Comparison of ENCODE assay signal across 19 mouse cellular contexts in genomic region chr5:53146049-53146683, GRCm38 (mm10).
DNase-seq lines count a peak whose midpoint lies in the region; ATAC-seq and TF ChIP-seq lines count a peak whose summit lies in the region.
"Had no signal": no experiment of that assay in that cellular context is flagged by ENCODE, and none has a peak within 500 bp of the region (broad histone marks: within the 10 kb centered on the region; RNA-seq: fewer than 3 reads in every experiment).

No protein-coding gene starts in this region.

- ATAC-seq in forebrain, embryonic 11.5 days (replicated peaks; ENCODE audit: low FRiP score) = peak; percentile 65; the same call in 1 of the 2 replicates
- no peak for ATAC-seq in forebrain, postnatal 0 days
- peak; percentile 70 for ATAC-seq in midbrain, embryonic 12.5 days (ENCODE audit: low FRiP score, low read depth)
- ATAC-seq: activated CD4-positive, CD25-positive, alpha-beta regulatory T cell, adult 4 months; intestine, embryonic 15.5 days; Patski had no signal

- no peak overlapping the region for H3K27ac ChIP-seq in forebrain, embryonic 11.5 days (ENCODE audit: low read depth, low read length)
- H3K27ac ChIP-seq in forebrain, postnatal 0 days (ENCODE audit: low read depth, low read length) = no peak overlapping the region
- H3K27ac ChIP-seq in left cerebral cortex, adult 2 months = peak overlapping the region; percentile 28; the same call in 1 of the 2 replicates
- H3K27ac ChIP-seq in midbrain, embryonic 12.5 days (replicated peaks) = peak overlapping the region; percentile 26; the same call in 1 of the 2 replicates
- H3K27ac ChIP-seq in layer of hippocampus, adult 2 months = no peak overlapping the region
- H3K27ac ChIP-seq: embryonic facial prominence, embryonic 12.5 days; heart, embryonic 13.5 days; intestine, embryonic 15.5 days; kidney, postnatal 0 days; limb, embryonic 13.5 days; liver, embryonic 14.5 days; neural tube, embryonic 15.5 days had no signal

- no peak for TF ChIP-seq CTCF in forebrain, postnatal 0 days (IDR thresholded peaks at IDR 0.05; ENCODE audit: low read depth)
- TF ChIP-seq CTCF in left cerebral cortex, adult 2 months (IDR thresholded peaks at IDR 0.05) = no peak
- TF ChIP-seq CTCF in layer of hippocampus, adult 2 months (conservative IDR thresholded peaks at IDR 0.05) = no peak

- H3K4me3 ChIP-seq in forebrain, embryonic 11.5 days (ENCODE audit: low read depth, low read length) = no peak overlapping the region
- no peak overlapping the region for H3K4me3 ChIP-seq in forebrain, postnatal 0 days (ENCODE audit: low read depth, low read length)
- no peak overlapping the region for H3K4me3 ChIP-seq in left cerebral cortex, adult 2 months
- H3K4me3 ChIP-seq in midbrain, embryonic 12.5 days = no peak overlapping the region
- H3K4me3 ChIP-seq in layer of hippocampus, adult 2 months = no peak overlapping the region
- H3K4me3 ChIP-seq: embryonic facial prominence, embryonic 12.5 days; heart, embryonic 13.5 days; intestine, embryonic 15.5 days; limb, embryonic 13.5 days; neural tube, embryonic 15.5 days had no signal

- DNase-seq in forebrain, embryonic 11.5 days (ENCODE audit: low spot score) = no peak
- DNase-seq in forebrain, postnatal 0 days = no peak
- DNase-seq in left cerebral cortex, adult 2 months (ENCODE audit: extremely low spot score in 1 of 2, low spot score in 2 of 2) = no peak
- no peak for DNase-seq in left cerebral cortex, adult 9 months (ENCODE audit: low spot score in 2 of 2)
- DNase-seq in layer of hippocampus, adult 2 months (ENCODE audit: low spot score in 2 of 2) = no peak
- no peak for DNase-seq in MN1 (ENCODE audit: low spot score)
- DNase-seq: B cell, adult 2 months; cerebellum, postnatal 14 days; heart, postnatal 4 days had no signal

- peaks cover 3% of the 10 kb centered on the region; the same call in 1 of the 2 replicates for H3K9me3 ChIP-seq in forebrain, embryonic 11.5 days (ENCODE audit: control insufficient read depth, low read length)
- H3K9me3 ChIP-seq in forebrain, postnatal 0 days (ENCODE audit: low read length) = no peaks in the 10 kb centered on the region
- H3K9me3 ChIP-seq in midbrain, embryonic 12.5 days = no peaks in the 10 kb centered on the region
- H3K9me3 ChIP-seq: embryonic facial prominence, embryonic 12.5 days; intestine, embryonic 15.5 days; neural tube, embryonic 15.5 days had no signal

- 40% methylated on average over 10 of the region's 10 CpGs for WGBS in forebrain, embryonic 11.5 days
- 27% methylated on average over 10 of the region's 10 CpGs for WGBS in forebrain, postnatal 0 days
- 54% methylated on average over 10 of the region's 10 CpGs for WGBS in midbrain, embryonic 12.5 days

- H3K36me3 ChIP-seq in forebrain, embryonic 11.5 days (ENCODE audit: control insufficient read depth, insufficient read depth, low read length) = no peaks in the 10 kb centered on the region
- H3K36me3 ChIP-seq in forebrain, postnatal 0 days (ENCODE audit: insufficient read depth) = no peaks in the 10 kb centered on the region; the same call in 1 of the 2 replicates
- no peaks in the 10 kb centered on the region for H3K36me3 ChIP-seq in midbrain, embryonic 12.5 days
- H3K36me3 ChIP-seq: embryonic facial prominence, embryonic 12.5 days; heart, embryonic 13.5 days; limb, embryonic 13.5 days had no signal

- H3K9ac ChIP-seq in forebrain, embryonic 11.5 days (ENCODE audit: low read length) = peak overlapping the region; percentile 32; the same call in 1 of the 2 replicates
- no peak overlapping the region for H3K9ac ChIP-seq in forebrain, postnatal 0 days
- no peak overlapping the region for H3K9ac ChIP-seq in midbrain, embryonic 12.5 days (replicated peaks)
- H3K9ac ChIP-seq: embryonic facial prominence, embryonic 12.5 days; heart, embryonic 13.5 days; intestine, embryonic 15.5 days; limb, embryonic 13.5 days; liver, embryonic 14.5 days; neural tube, embryonic 15.5 days had no signal

- peaks cover 7% of the 10 kb centered on the region; the same call in 1 of the 2 replicates for H3K4me1 ChIP-seq in forebrain, embryonic 11.5 days (replicated peaks; ENCODE audit: control insufficient read depth, insufficient read depth, low read length)
- H3K4me1 ChIP-seq in forebrain, postnatal 0 days (ENCODE audit: insufficient read depth) = 0 out of 2 replicates have a peak, but pooled peaks cover 5% of the 10 kb centered on the region
- peaks cover 25% of the 10 kb centered on the region for H3K4me1 ChIP-seq in midbrain, embryonic 12.5 days
- H3K4me1 ChIP-seq: intestine, embryonic 15.5 days had no signal

- intact Hi-C loops in left cerebral cortex, adult 2 months (cut with DNase I) = no loop called here

- no peaks in the 10 kb centered on the region for H3K27me3 ChIP-seq in forebrain, embryonic 11.5 days (ENCODE audit: control insufficient read depth, insufficient read depth, low read length)
- no peaks in the 10 kb centered on the region; the same call in 1 of the 2 replicates for H3K27me3 ChIP-seq in forebrain, postnatal 0 days (ENCODE audit: insufficient read depth, low read length)
- no peaks in the 10 kb centered on the region; the same call in 1 of the 2 replicates for H3K27me3 ChIP-seq in midbrain, embryonic 12.5 days
- H3K27me3 ChIP-seq: heart, embryonic 13.5 days; intestine, embryonic 15.5 days; limb, embryonic 13.5 days; neural tube, embryonic 15.5 days; Patski had no signal

- no peak overlapping the region for H3K4me2 ChIP-seq in forebrain, embryonic 11.5 days (ENCODE audit: low read depth, low read length, severe bottlenecking)
- H3K4me2 ChIP-seq in forebrain, postnatal 0 days (ENCODE audit: low read depth) = no peak overlapping the region
- 0 out of 2 replicates have a peak overlapping the region, but pooled peaks have one; percentile 8 for H3K4me2 ChIP-seq in midbrain, embryonic 12.5 days (replicated peaks)
- H3K4me2 ChIP-seq: embryonic facial prominence, embryonic 12.5 days; heart, embryonic 13.5 days; intestine, embryonic 15.5 days; limb, embryonic 13.5 days; neural tube, embryonic 15.5 days had no signal

Comparison
In these comparisons a context has a peak if more than half of its experiments do, and no peak if none do; other contexts are left out.
1. H3K27ac ChIP-seq: peak in left cerebral cortex, adult 2 months (single experiment) and midbrain, embryonic 12.5 days (single experiment); none in forebrain, embryonic 11.5 days (single experiment), forebrain, postnatal 0 days (single experiment) and layer of hippocampus, adult 2 months (single experiment).